Mouse (Mus musculus) small intestine, adult 2 months (tissue): ENCODE results near the gene Sfi1. TPM values are rescaled to one million over a fixed set of nuclear protein-coding genes. Genes with fewer than 3 reads are reported as not detected.

Experiments used
- H3K27ac ChIP-seq: fragments of 200-500 bp; 2 replicates; pipeline ENCODE4 v1.5.1; 2012; ENCODE audit warnings: low read depth, low read length, control low read depth, inconsistent platforms; ENCODE audit not compliant: insufficient read depth
- H3K27me3 ChIP-seq: fragments of 200-500 bp; 2 replicates; pipeline ENCODE4 v1.6.1; 2012; ENCODE audit warnings: mild to moderate bottlenecking, moderate library complexity, low read length, inconsistent platforms; ENCODE audit not compliant: control insufficient read depth, insufficient read depth
- H3K36me3 ChIP-seq: fragments of 200-500 bp; 2 replicates; pipeline ENCODE4 v1.6.1; 2012; ENCODE audit warnings: mild to moderate bottlenecking, low read length, control low read depth, inconsistent platforms; ENCODE audit not compliant: control insufficient read depth, insufficient read depth
- H3K4me1 ChIP-seq: fragments of 200-500 bp; 2 replicates; pipeline ENCODE4 v1.6.1; 2012; ENCODE audit warnings: low read length, inconsistent platforms, mixed read lengths; ENCODE audit not compliant: control insufficient read depth, insufficient read depth, insufficient read length
- H3K4me3 ChIP-seq: fragments of 200-500 bp; 2 replicates; pipeline ENCODE4 v1.5.1; 2012; ENCODE audit warnings: low read depth, mild to moderate bottlenecking, control low read depth, inconsistent platforms, low read length, moderate library complexity
- CTCF ChIP-seq: fragments of 200-500 bp; IDR thresholded peaks from 2 replicates; pipeline ENCODE4 v1.5.1; 2012; ENCODE audit warnings: low read depth, mild to moderate bottlenecking, control low read depth, inconsistent platforms, low read length, moderate library complexity, mixed read lengths; ENCODE audit not compliant: insufficient replicate concordance, insufficient read length; ENCODE audit errors: extremely low read depth
- POLR2A ChIP-seq: fragments of 200-500 bp; IDR thresholded peaks from 2 replicates; pipeline ENCODE4 v1.6.1; 2012; ENCODE audit warnings: low read depth, mild to moderate bottlenecking, control low read depth, inconsistent platforms, low read length, moderate library complexity
- WGBS: fragments of 180-500 bp; shearing (Covaris S2); methylation state at CpG from one replicate; pipeline ENCODE4 v1.1.7; 2018; 5-methylcytosine and 5-hydroxymethylcytosine counted together
- polyA plus RNA-seq: library from polyadenylated mRNA; depleted of rRNA; stranded (reverse); fragments of >200 nt; gene quantifications from 2 replicates; pipeline ENCODE4 v1.2.3, GENCODE M21; 2012; rRNA removed

Sfi1 gene
- polyA plus RNA-seq: 8.6 and 21.2 TPM in 2 replicates

- Histone ChIP-seq H3K36me3 (no peaks in the 10 kb centered on the region), H3K27ac (no peak within 1 kb of the TSS), H3K4me1 (no peaks in the 10 kb centered on the region), H3K27me3 (no peaks in the 10 kb centered on the region), H3K4me3 (no peak within 1 kb of the TSS)
- 86% methylated on average over 25 of the region's 25 CpGs for WGBS
- TF ChIP-seq CTCF: no peak
- no peak for TF ChIP-seq POLR2A
These were observed at the start of gene Sfi1 for GRCm38 (mm10) chr11:3193363-3193762. Gene Sfi1, minus strand, starts transcription at chr11:3193463.

DNA sequence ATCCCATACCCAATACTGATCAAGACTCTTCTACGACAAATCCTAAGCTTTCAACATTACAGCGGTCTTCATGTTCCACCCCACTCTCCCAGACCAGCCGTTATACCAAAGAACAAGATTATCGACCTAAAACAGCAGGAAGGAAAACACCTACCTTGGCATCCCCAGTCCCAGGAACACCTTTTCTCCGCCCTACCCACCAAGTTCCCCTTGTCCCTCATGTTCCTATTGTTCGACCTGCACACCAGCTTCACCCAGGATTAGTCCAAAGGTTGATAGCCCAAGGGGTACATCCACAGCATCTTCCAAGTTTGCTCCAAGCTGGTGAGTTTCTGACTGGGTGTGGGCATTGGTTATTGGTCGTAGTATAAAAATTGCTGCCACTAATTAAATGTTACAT lies 49.1 kb upstream of the Sfi1 start:
- Histone ChIP-seq H3K4me3 (no peak overlapping the region), H3K4me1 (no peaks in the 10 kb centered on the region), H3K36me3 (peaks cover 68% of the 10 kb centered on the region), H3K27ac (no peak overlapping the region), H3K27me3 (no peaks in the 10 kb centered on the region)
- WGBS: 92% methylated on average over 7 of the region's 7 CpGs
- TF ChIP-seq CTCF: no peak
- no peak for TF ChIP-seq POLR2A

DNA sequence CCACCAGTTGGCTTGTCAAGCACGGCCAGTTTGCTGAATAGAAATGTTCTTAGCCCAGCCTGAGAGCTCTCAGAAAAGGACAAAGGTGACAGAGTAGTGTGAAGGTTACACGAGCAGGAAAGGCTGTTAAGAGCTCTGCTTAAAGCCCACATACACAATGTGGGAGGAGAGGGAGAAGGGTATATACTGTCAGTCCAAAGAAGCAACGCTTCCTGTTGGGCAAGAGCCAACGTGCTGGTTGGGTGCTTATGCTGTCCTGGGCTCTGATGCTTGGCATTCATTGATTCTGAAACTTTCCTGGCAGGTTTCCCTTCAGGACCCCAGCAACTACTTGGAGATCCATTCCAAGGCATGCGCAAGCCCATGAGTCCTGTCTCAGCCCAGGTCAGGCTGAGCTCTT lies 42.0 kb upstream of the Sfi1 start:
- H3K4me3 ChIP-seq: no peak overlapping the region
- H3K27me3 ChIP-seq: no peaks in the 10 kb centered on the region
- TF ChIP-seq CTCF: no peak
- TF ChIP-seq POLR2A: no peak
- H3K36me3 ChIP-seq: peaks cover 48% of the 10 kb centered on the region
- no peaks in the 10 kb centered on the region for H3K4me1 ChIP-seq
- no peak overlapping the region for H3K27ac ChIP-seq
- 41% methylated on average over 5 of the region's 5 CpGs for WGBS

- no peak overlapping the region for H3K27ac ChIP-seq
- no peaks in the 10 kb centered on the region for H3K27me3 ChIP-seq
- H3K36me3 ChIP-seq: peaks cover 48% of the 10 kb centered on the region
- H3K4me3 ChIP-seq: no peak overlapping the region
- no peaks in the 10 kb centered on the region for H3K4me1 ChIP-seq
- WGBS: 90% methylated on average over 4 of the region's 4 CpGs
- TF ChIP-seq POLR2A: no peak
- no peak for TF ChIP-seq CTCF
These were observed 40.4 kb upstream of the Sfi1 start for GRCm38 (mm10) chr11:3233704-3234103.

GRCm38 (mm10) chr11:3232248-3232647 lies 39.0 kb upstream of the Sfi1 start:
- Histone ChIP-seq H3K4me3 (no peak overlapping the region), H3K36me3 (peaks cover 52% of the 10 kb centered on the region), H3K27me3 (no peaks in the 10 kb centered on the region), H3K27ac (no peak overlapping the region), H3K4me1 (no peaks in the 10 kb centered on the region)
- TF ChIP-seq CTCF: no peak
- TF ChIP-seq POLR2A: no peak
- 64% methylated on average over 3 of the region's 3 CpGs for WGBS

- WGBS: 96% methylated on average over 3 of the region's 3 CpGs
- no peak overlapping the region for H3K4me3 ChIP-seq
- peaks cover 66% of the 10 kb centered on the region for H3K36me3 ChIP-seq
- H3K4me1 ChIP-seq: no peaks in the 10 kb centered on the region
- H3K27ac ChIP-seq: no peak overlapping the region
- TF ChIP-seq POLR2A (no peak), CTCF (no peak)
- H3K27me3 ChIP-seq: no peaks in the 10 kb centered on the region
These were observed 33.9 kb upstream of the Sfi1 start for GRCm38 (mm10) chr11:3227113-3227512.

- no peak for TF ChIP-seq POLR2A
- TF ChIP-seq CTCF: no peak
- no peaks in the 10 kb centered on the region for H3K27me3 ChIP-seq
- H3K4me3 ChIP-seq: no peak overlapping the region
- H3K36me3 ChIP-seq: peaks cover 61% of the 10 kb centered on the region
- H3K27ac ChIP-seq: no peak overlapping the region
- H3K4me1 ChIP-seq: no peaks in the 10 kb centered on the region
- 44% methylated on average over 5 of the region's 5 CpGs for WGBS
These were observed 29.8 kb upstream of the Sfi1 start for GRCm38 (mm10) chr11:3223105-3223504.
